Mouse (Mus musculus): ENCODE measurements around the gene Pomt1. TPM values are rescaled to one million over a fixed set of nuclear protein-coding genes. Genes with fewer than 3 reads are reported as not detected.

The Pomt1 gene
- polyA plus RNA-seq, 1 experiment, result 14.7 TPM

- no peak overlapping the region for H3ac ChIP-seq (ENCODE audit: control insufficient read depth, insufficient read length)
- H3K36me3 ChIP-seq (ENCODE audit: control insufficient read depth, insufficient read depth), result peaks cover 39% of the 10 kb centered on the region
- no peaks in the 10 kb centered on the region for H3K27me3 ChIP-seq (ENCODE audit: control insufficient read depth, insufficient read depth, insufficient read length)
- H3K4me2 ChIP-seq (ENCODE audit: low read depth), result no peak overlapping the region
- TF ChIP-seq SRF (IDR thresholded peaks at IDR 0.05; ENCODE audit: control insufficient read depth, insufficient read length, low read depth) (no peak), TCF12 (IDR thresholded peaks at IDR 0.05; ENCODE audit: insufficient read depth, poor library complexity, severe bottlenecking) (no peak), CEBPB (IDR thresholded peaks at IDR 0.05; ENCODE audit: insufficient read depth, poor library complexity, severe bottlenecking) (no peak), POLR2A (IDR thresholded peaks at IDR 0.05; ENCODE audit: insufficient read length, low read depth) (no peak), TCF3 (IDR thresholded peaks at IDR 0.05; ENCODE audit: insufficient read length, low read depth) (no peak), REST (IDR thresholded peaks at IDR 0.05; ENCODE audit: insufficient read depth, insufficient read length) (no peak), USF1 (IDR thresholded peaks at IDR 0.05; ENCODE audit: low read depth) (no peak), E2F4 (IDR thresholded peaks at IDR 0.05; ENCODE audit: insufficient read depth) (no peak), MYOD1 (IDR thresholded peaks at IDR 0.05; ENCODE audit: control insufficient read depth in 1 of 3, insufficient read length in 2 of 3, low read depth in 2 of 3) (no peak), POLR2AphosphoS2 (IDR thresholded peaks at IDR 0.05; ENCODE audit: insufficient read length, low read depth) (no peak), MAX (IDR thresholded peaks at IDR 0.05; ENCODE audit: low read depth) (no peak), MYOG (IDR thresholded peaks at IDR 0.05; ENCODE audit: control insufficient read depth in 1 of 3, insufficient read depth in 1 of 3, insufficient read length in 2 of 3, low read depth in 2 of 3) (no peak)
- H3K79me2 ChIP-seq (ENCODE audit: control insufficient read depth, insufficient read depth), result no peaks in the 10 kb centered on the region
- H3K4me3 ChIP-seq, result no peak overlapping the region
Observed at GRCm38 (mm10) chr2:32222057-32222456, 14.3 kb upstream of the Pomt1 start.

- Histone ChIP-seq H3ac (ENCODE audit: control insufficient read depth, insufficient read length) (peak overlapping the region; percentile 27), H3K4me3 (peak overlapping the region; percentile 86), H3K4me2 (ENCODE audit: low read depth) (peak overlapping the region; percentile 95), H3K27me3 (ENCODE audit: control insufficient read depth, insufficient read depth, insufficient read length) (no peaks in the 10 kb centered on the region), H3K36me3 (ENCODE audit: control insufficient read depth, insufficient read depth) (peaks cover 23% of the 10 kb centered on the region), H3K79me2 (ENCODE audit: control insufficient read depth, insufficient read depth) (no peaks in the 10 kb centered on the region)
- TF ChIP-seq TCF3 (IDR thresholded peaks at IDR 0.05; ENCODE audit: insufficient read length, low read depth), result no peak
- TF ChIP-seq MYOD1 (IDR thresholded peaks at IDR 0.05; ENCODE audit: control insufficient read depth in 1 of 3, insufficient read length in 2 of 3, low read depth in 2 of 3), result no peak
- TF ChIP-seq SRF (IDR thresholded peaks at IDR 0.05; ENCODE audit: control insufficient read depth, insufficient read length, low read depth), result no peak
- peak; percentile 50 for TF ChIP-seq POLR2AphosphoS2 (IDR thresholded peaks at IDR 0.05; ENCODE audit: insufficient read length, low read depth)
- no peak for TF ChIP-seq TCF12 (IDR thresholded peaks at IDR 0.05; ENCODE audit: insufficient read depth, poor library complexity, severe bottlenecking)
- no peak for TF ChIP-seq CEBPB (IDR thresholded peaks at IDR 0.05; ENCODE audit: insufficient read depth, poor library complexity, severe bottlenecking)
Observed at GRCm38 (mm10) chr2:32235433-32235832, 957 bp upstream of the Pomt1 start.

- Histone ChIP-seq H3K4me2 (ENCODE audit: low read depth) (peak overlapping the region; percentile 95), H3ac (ENCODE audit: control insufficient read depth, insufficient read length) (peak overlapping the region; percentile 27), H3K4me3 (peak overlapping the region; percentile 86), H3K36me3 (ENCODE audit: control insufficient read depth, insufficient read depth) (peaks cover 13% of the 10 kb centered on the region), H3K27me3 (ENCODE audit: control insufficient read depth, insufficient read depth, insufficient read length) (no peaks in the 10 kb centered on the region), H3K79me2 (ENCODE audit: control insufficient read depth, insufficient read depth) (no peaks in the 10 kb centered on the region)
- TF ChIP-seq TCF12 (IDR thresholded peaks at IDR 0.05; ENCODE audit: insufficient read depth, poor library complexity, severe bottlenecking), result no peak
- no peak for TF ChIP-seq MYOD1 (IDR thresholded peaks at IDR 0.05; ENCODE audit: control insufficient read depth in 1 of 3, insufficient read length in 2 of 3, low read depth in 2 of 3)
- TF ChIP-seq CEBPB (IDR thresholded peaks at IDR 0.05; ENCODE audit: insufficient read depth, poor library complexity, severe bottlenecking), result no peak
- no peak for TF ChIP-seq POLR2AphosphoS2 (IDR thresholded peaks at IDR 0.05; ENCODE audit: insufficient read length, low read depth)
- no peak for TF ChIP-seq MAX (IDR thresholded peaks at IDR 0.05; ENCODE audit: low read depth)
- no peak for TF ChIP-seq USF1 (IDR thresholded peaks at IDR 0.05; ENCODE audit: low read depth)
- TF ChIP-seq SRF (IDR thresholded peaks at IDR 0.05; ENCODE audit: control insufficient read depth, insufficient read length, low read depth), result no peak
Observed at GRCm38 (mm10) chr2:32236760-32237487, 534 bp downstream of the Pomt1 start.

- H3K36me3 ChIP-seq (ENCODE audit: control insufficient read depth, insufficient read depth), result peaks cover 11% of the 10 kb centered on the region
- peak overlapping the region; percentile 95 for H3K4me2 ChIP-seq (ENCODE audit: low read depth)
- TF ChIP-seq CEBPB (IDR thresholded peaks at IDR 0.05; ENCODE audit: insufficient read depth, poor library complexity, severe bottlenecking) (no peak), POLR2AphosphoS2 (IDR thresholded peaks at IDR 0.05; ENCODE audit: insufficient read length, low read depth) (no peak), MAX (IDR thresholded peaks at IDR 0.05; ENCODE audit: low read depth) (no peak), TCF3 (IDR thresholded peaks at IDR 0.05; ENCODE audit: insufficient read length, low read depth) (no peak), TCF12 (IDR thresholded peaks at IDR 0.05; ENCODE audit: insufficient read depth, poor library complexity, severe bottlenecking) (no peak), USF1 (IDR thresholded peaks at IDR 0.05; ENCODE audit: low read depth) (no peak), POLR2A (IDR thresholded peaks at IDR 0.05; ENCODE audit: insufficient read length, low read depth) (no peak), MYOD1 (IDR thresholded peaks at IDR 0.05; ENCODE audit: control insufficient read depth in 1 of 3, insufficient read length in 2 of 3, low read depth in 2 of 3) (no peak), SRF (IDR thresholded peaks at IDR 0.05; ENCODE audit: control insufficient read depth, insufficient read length, low read depth) (no peak), REST (IDR thresholded peaks at IDR 0.05; ENCODE audit: insufficient read depth, insufficient read length) (no peak), MYOG (IDR thresholded peaks at IDR 0.05; ENCODE audit: control insufficient read depth in 1 of 3, insufficient read depth in 1 of 3, insufficient read length in 2 of 3, low read depth in 2 of 3) (no peak), E2F4 (IDR thresholded peaks at IDR 0.05; ENCODE audit: insufficient read depth) (no peak)
Observed at GRCm38 (mm10) chr2:32237571-32237970, 1.2 kb downstream of the Pomt1 start.

More at GRCm38 (mm10) chr2:32237571-32237970, 1.2 kb downstream of the Pomt1 start:
- Histone ChIP-seq H3K4me3 (peak overlapping the region; percentile 86), H3K79me2 (ENCODE audit: control insufficient read depth, insufficient read depth) (no peaks in the 10 kb centered on the region), H3K27me3 (ENCODE audit: control insufficient read depth, insufficient read depth, insufficient read length) (no peaks in the 10 kb centered on the region), H3ac (ENCODE audit: control insufficient read depth, insufficient read length) (no peak overlapping the region)

Data from myocyte (in vitro differentiated cells).